Mouse (Mus musculus) liver, embryonic 14.5 days (tissue): ENCODE measurements around the gene Dok4. TPM values are rescaled to one million over a fixed set of nuclear protein-coding genes. Genes with fewer than 3 reads are reported as not detected.

Source experiments
- ATAC-seq: fragments of 200-750 bp; cut with Nextera tagmentation; 2 replicates; pipeline ENCODE4 v1.8.0; 2017; ENCODE audit warnings: moderate number of reproducible peaks, mild to moderate bottlenecking, moderate library complexity; ENCODE audit not compliant: insufficient read depth
- DNase-seq, 3 experiments: peaks; one replicate each; pipeline ENCODE4 v3.0.0-alpha.2; 2012 to 2013; ENCODE audit warnings: low read depth in 3 of 3, low spot score in 3 of 3
- H3K27ac ChIP-seq: fragments of 300-500 bp; sonication (generic); 2 replicates; pipeline ENCODE4 v1.5.1; 2014; ENCODE audit warnings: moderate library complexity, mild to moderate bottlenecking, control low read depth, inconsistent platforms
- H3K27me3 ChIP-seq: fragments of 300-500 bp; sonication (generic); 2 replicates; pipeline ENCODE4 v1.6.1; 2014; ENCODE audit warnings: mild to moderate bottlenecking, low read length, moderate library complexity; ENCODE audit not compliant: control insufficient read depth, insufficient read depth
- H3K36me3 ChIP-seq: fragments of 300-500 bp; sonication (generic); replicated peaks from 2 replicates; pipeline ENCODE4 v1.6.1; 2014; ENCODE audit warnings: low read depth; ENCODE audit not compliant: control insufficient read depth, insufficient read depth
- H3K4me1 ChIP-seq, 2 experiments: fragments of 200-500 bp in 1 of 2; fragments of 300-500 bp in 1 of 2; sonication (generic) in 1 of 2; replicated peaks; 2 replicates each; pipeline ENCODE4 v1.6.1; 2012 to 2014; ENCODE audit warnings: antibody characterized with exemption in 1 of 2, inconsistent platforms in 1 of 2, low read length in 1 of 2; ENCODE audit not compliant: control insufficient read depth in 2 of 2, insufficient read depth in 2 of 2
- H3K4me2 ChIP-seq: fragments of 300-500 bp; sonication (generic); 2 replicates; pipeline ENCODE4 v1.6.1; 2014; ENCODE audit warnings: low read depth, mild to moderate bottlenecking, control low read depth, moderate library complexity
- H3K4me3 ChIP-seq, 2 experiments: fragments of 200-500 bp in 1 of 2; fragments of 300-500 bp in 1 of 2; sonication (generic) in 1 of 2; 2 replicates each; pipeline ENCODE4 v1.5.1; 2012 to 2014; ENCODE audit warnings: low read depth in 2 of 2, low read length in 2 of 2, mild to moderate bottlenecking in 2 of 2, control low read depth in 1 of 2, inconsistent platforms in 1 of 2, moderate library complexity in 1 of 2; ENCODE audit not compliant: insufficient read depth in 1 of 2
- H3K9ac ChIP-seq: fragments of 300-500 bp; sonication (generic); replicated peaks from 2 replicates; pipeline ENCODE4 v1.6.1; 2014; ENCODE audit warnings: mild to moderate bottlenecking, control low read depth, moderate library complexity
- H3K9me3 ChIP-seq: fragments of 300-500 bp; sonication (generic); 2 replicates; pipeline ENCODE4 v1.6.1; 2016; ENCODE audit warnings: low read length, mixed read lengths; ENCODE audit not compliant: control insufficient read depth
- CTCF ChIP-seq: IDR thresholded peaks from 2 replicates; pipeline ENCODE4 v1.5.1; 2016; ENCODE audit warnings: antibody characterized with exemption, low read depth, control low read depth
- EP300 ChIP-seq: IDR thresholded peaks from 2 replicates; pipeline ENCODE4 v1.6.1; 2016; ENCODE audit warnings: antibody characterized with exemption, low read depth
- WGBS: fragments of 180-500 bp; shearing (Covaris S2); extraction: QIAGEN DNeasy Blood & Tissue Kit; methylation state at CpG from one replicate; pipeline ENCODE4 v1.1.7; 2014; ENCODE audit not compliant: insufficient replicate concordance; 5-methylcytosine and 5-hydroxymethylcytosine counted together
- polyA plus RNA-seq, 2 experiments: library from polyadenylated mRNA; depleted of rRNA in 1 of 2; stranded (reverse) in 1 of 2; unstranded in 1 of 2; fragments of >200 nt; fragmentation: Nextera tagmentation in 1 of 2; extraction: Ambion mirVana in 1 of 2; gene quantifications; 2 replicates each; pipeline versions ENCODE4 v1.2.1 to v1.2.3; 2012 to 2014

Gene Dok4
- polyA plus RNA-seq, 2 experiments, result 7.2 to 11.1 TPM

DNA sequence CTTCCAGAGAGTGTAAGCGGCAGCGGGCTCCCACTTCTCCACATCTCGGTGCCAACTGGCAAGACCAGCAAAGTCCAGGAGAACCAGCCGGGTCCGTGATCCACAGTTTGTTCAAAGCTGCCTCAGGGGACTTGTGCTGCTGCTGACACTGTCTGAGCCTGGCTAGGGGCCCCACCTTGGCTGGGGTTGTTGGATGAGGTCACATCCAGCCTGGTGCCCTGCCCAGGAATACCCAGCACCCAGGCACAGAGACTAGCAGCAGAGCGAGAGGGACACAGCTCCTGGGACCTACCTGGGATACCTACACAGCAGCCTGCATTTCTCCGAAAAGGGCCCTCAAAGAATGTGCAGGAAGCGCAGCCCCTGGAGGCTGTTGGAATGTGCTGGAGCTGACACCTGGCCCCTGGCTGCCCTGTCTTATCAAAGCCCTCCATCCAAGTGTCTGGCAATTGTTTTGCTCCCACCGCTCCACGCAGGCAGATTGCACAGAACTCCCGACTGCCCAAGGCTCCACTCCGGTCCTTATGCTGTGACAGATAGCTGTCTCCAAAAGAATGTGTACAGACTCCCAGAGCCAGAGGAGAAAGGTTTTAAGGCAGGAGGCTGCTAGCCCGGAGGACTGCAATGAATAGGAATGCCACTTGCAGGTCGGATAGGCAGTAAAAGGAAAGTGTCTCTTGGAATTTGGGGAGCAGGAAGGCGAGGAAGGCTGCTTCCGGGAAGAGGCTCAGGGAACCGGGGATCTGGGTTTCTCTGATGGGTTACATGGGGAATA is 847 bp downstream of the Dok4 start:
- H3K27me3 ChIP-seq, result peaks cover 8% of the 10 kb centered on the region
- peak overlapping the region; percentile 83 for H3K9ac ChIP-seq
- peaks cover 4% of the 10 kb centered on the region for H3K36me3 ChIP-seq
- H3K9me3 ChIP-seq, result no peaks in the 10 kb centered on the region
- peak overlapping the region; percentile 71 for H3K4me2 ChIP-seq
- 20% methylated on average over 17 of the region's 17 CpGs for WGBS
- TF ChIP-seq CTCF (no peak), EP300 (no peak)
- peaks cover 21 to 26% of the 10 kb centered on the region in 2 experiments for H3K4me1 ChIP-seq
- DNase-seq, result peak in 1 of 3 experiments; percentile 36
- peak overlapping the region; percentile 73 to 81 for H3K4me3 ChIP-seq
- ATAC-seq, result peak; percentile 23
- H3K27ac ChIP-seq, result peak overlapping the region; percentile 74

DNA sequence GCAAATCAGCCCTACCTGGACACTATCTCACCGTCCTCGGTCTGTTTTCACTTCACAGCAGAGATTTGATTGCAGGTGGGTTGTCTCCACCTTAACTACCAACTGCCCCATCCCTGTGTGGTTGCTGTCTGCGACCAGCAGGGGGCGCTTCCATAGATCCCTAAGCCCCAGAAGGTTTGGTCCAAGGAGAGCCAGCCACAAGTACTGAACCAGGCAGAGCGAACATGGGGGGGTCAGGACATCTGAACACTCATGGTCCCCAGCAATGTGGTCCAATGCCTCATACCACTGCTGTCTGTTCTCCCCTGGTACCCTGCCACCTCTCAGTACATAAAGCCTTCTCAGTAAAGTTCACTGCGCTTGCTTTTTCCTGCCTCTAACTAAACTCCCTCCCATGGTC is 1.8 kb downstream of the Dok4 start:
- peaks cover 4% of the 10 kb centered on the region for H3K36me3 ChIP-seq
- H3K4me2 ChIP-seq, result peak overlapping the region; percentile 71
- peak overlapping the region; percentile 83 for H3K9ac ChIP-seq
- ATAC-seq, result peak; percentile 30; the same call in 1 of the 2 replicates
- peak overlapping the region; percentile 74 for H3K27ac ChIP-seq
- peaks cover 21 to 26% of the 10 kb centered on the region in 2 experiments for H3K4me1 ChIP-seq
- TF ChIP-seq EP300 (no peak), CTCF (peak; percentile 99)
- peaks cover 8% of the 10 kb centered on the region for H3K27me3 ChIP-seq
- 12% methylated on average over 6 of the region's 6 CpGs for WGBS
- peak; percentile 68 to 73 (median 70) for DNase-seq
- no peaks in the 10 kb centered on the region for H3K9me3 ChIP-seq
- peak overlapping the region; percentile 73 to 81 for H3K4me3 ChIP-seq

DNA sequence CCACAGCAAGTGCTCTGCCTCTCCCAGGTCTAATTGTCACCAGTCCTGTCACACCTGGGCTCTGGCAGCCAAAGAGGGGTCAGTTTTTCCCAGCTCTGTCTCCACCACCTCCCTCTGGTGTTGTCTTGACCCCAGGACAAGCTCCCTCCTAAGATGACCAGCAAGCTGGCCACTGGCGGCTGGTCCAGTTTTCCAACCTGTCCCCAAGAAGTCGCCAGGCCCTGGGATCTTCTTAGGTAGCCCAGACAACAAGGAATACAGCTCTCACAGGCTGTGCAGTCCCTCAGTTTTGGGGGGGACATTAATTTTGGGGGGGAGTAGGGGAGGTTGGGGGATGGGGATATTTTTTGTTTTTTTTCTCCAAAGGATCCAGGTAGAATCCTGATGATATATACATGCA is 3.6 kb downstream of the Dok4 start:
- DNase-seq (no peak), ATAC-seq (no peak)
- Histone ChIP-seq H3K9me3 (no peaks in the 10 kb centered on the region), H3K9ac (no peak overlapping the region), H3K4me3 (no peak overlapping the region), H3K4me1 (peaks cover 21 to 24% of the 10 kb centered on the region in 2 experiments), H3K27ac (no peak overlapping the region), H3K36me3 (peaks cover 4% of the 10 kb centered on the region), H3K27me3 (peaks cover 8% of the 10 kb centered on the region), H3K4me2 (no peak overlapping the region)
- TF ChIP-seq EP300 (no peak), CTCF (no peak)
- 70% methylated on average over 2 of the region's 2 CpGs for WGBS

- H3K9me3 ChIP-seq, result no peaks in the 10 kb centered on the region
- H3K27ac ChIP-seq, result no peak overlapping the region
- ATAC-seq, result no peak
- peaks cover 21 to 24% of the 10 kb centered on the region in 2 experiments for H3K4me1 ChIP-seq
- peaks cover 8% of the 10 kb centered on the region for H3K27me3 ChIP-seq
- no peak overlapping the region for H3K9ac ChIP-seq
- 60% methylated on average over 3 of the region's 3 CpGs for WGBS
- no peak overlapping the region for H3K4me2 ChIP-seq
- peaks cover 4% of the 10 kb centered on the region for H3K36me3 ChIP-seq
- TF ChIP-seq CTCF, result no peak
- TF ChIP-seq EP300, result no peak
- DNase-seq, result no peak
- H3K4me3 ChIP-seq, result no peak overlapping the region
Observed at GRCm38 (mm10) chr8:94872156-94872555, 4.0 kb downstream of the Dok4 start.

DNA sequence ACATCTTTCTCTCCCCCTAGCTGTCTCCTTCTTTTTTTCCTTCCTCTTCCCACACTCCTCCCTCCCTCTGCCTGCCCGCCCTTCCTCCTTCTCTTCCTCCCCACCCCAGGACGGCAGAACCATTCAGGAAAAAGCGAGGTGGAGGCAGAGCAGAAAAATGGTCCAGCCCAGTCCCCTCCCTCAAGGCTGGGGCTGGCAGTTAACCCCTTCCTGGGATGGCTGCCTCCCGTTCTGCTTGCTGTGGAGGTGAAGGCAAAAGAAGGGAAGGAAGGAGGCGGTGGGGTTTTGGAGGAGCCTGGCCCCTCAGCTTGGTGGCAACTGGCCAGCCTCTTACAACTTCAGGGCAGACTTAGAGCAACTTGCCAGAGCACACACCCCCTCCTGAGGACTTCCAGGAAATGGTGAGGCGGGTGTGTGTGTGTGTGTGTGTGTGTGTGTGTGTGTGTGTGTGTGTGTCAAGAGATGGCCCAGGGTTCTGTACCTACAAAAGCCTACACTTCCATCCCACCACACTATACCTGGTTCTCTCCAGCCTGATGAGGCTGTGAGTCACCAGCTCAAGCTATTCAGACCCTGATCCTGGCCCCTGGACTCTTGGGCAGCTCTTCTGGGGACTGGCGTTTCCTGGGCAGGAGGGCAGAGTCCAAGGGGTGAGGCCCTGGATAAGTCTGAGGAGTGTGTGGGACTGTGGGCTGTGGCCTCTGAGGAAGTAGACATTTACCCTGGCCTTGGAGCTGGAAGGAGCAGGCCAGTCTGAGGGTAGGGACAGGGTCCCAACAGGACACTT is 4.8 kb downstream of the Dok4 start:
- Histone ChIP-seq H3K4me2 (peak overlapping the region; percentile 54), H3K9me3 (no peaks in the 10 kb centered on the region), H3K4me1 (peaks cover 14 to 17% of the 10 kb centered on the region in 2 experiments), H3K36me3 (peaks cover 13% of the 10 kb centered on the region), H3K9ac (no peak overlapping the region), H3K27me3 (peaks cover 8% of the 10 kb centered on the region), H3K4me3 (peak overlapping the region; percentile 9 to 32; a peak in 3 of 4 replicates), H3K27ac (no peak overlapping the region)
- no peak for DNase-seq
- TF ChIP-seq CTCF (no peak), EP300 (no peak)
- WGBS, result 4% methylated on average over 7 of the region's 7 CpGs
- no peak for ATAC-seq
